Mouse (Mus musculus) liver, embryonic 14 days (tissue): ENCODE measurements around the gene Tmem120a. TPM values are rescaled to one million over a fixed set of nuclear protein-coding genes. Genes with fewer than 3 reads are reported as not detected.

ENCODE experiments used
- polyA plus RNA-seq: library from polyadenylated mRNA; depleted of rRNA; stranded (reverse); fragments of >200 nt; gene quantifications from 2 replicates; pipeline ENCODE4 v1.2.3, GENCODE M21; 2012; rRNA removed

The Tmem120a gene
- 4.6 and 5.7 TPM in 2 replicates for polyA plus RNA-seq

GRCm38 (mm10) chr5:135743741-135744609 lies at the start of gene Tmem120a:
Gene Tmem120a, minus strand, starts transcription at chr5:135744448.

GRCm38 (mm10) chr5:135778471-135779445 lies 34.5 kb upstream of the Tmem120a start, which contains the start of gene Mdh2:
Gene Mdh2, plus strand, starts transcription at chr5:135778480.

GRCm38 (mm10) chr5:135777796-135778470 lies 33.7 kb upstream of the Tmem120a start, which contains the start of gene Styxl1:
Gene Styxl1, minus strand, starts transcription at chr5:135778385.

Other genes starting within 250 kb of the Tmem120a start
- 1.9 and 2.0 TPM in 2 replicates for gene Hip1, start 199.3 kb downstream of the Tmem120a start, polyA plus RNA-seq
- gene Ccl26, start 180.9 kb downstream of the Tmem120a start, polyA plus RNA-seq = not detected in 2 replicates
- gene Ccl24, start 171.4 kb downstream of the Tmem120a start, polyA plus RNA-seq = 10.5 and 12.0 TPM in 2 replicates
- gene Rhbdd2, start 111.8 kb downstream of the Tmem120a start, polyA plus RNA-seq = 3.4 and 4.0 TPM in 2 replicates
- gene Por, start 74.4 kb downstream of the Tmem120a start, polyA plus RNA-seq = 18.1 and 22.7 TPM in 2 replicates
- 0.05 TPM in 1 of 2 replicates, not detected in the other for gene Styxl1, start 33.9 kb upstream of the Tmem120a start, polyA plus RNA-seq
- gene Mdh2, start 34.0 kb upstream of the Tmem120a start, polyA plus RNA-seq = 211 and 234 TPM in 2 replicates
- 0.01 and 0.02 TPM in 2 replicates for gene Srrm3, start 62.4 kb upstream of the Tmem120a start, polyA plus RNA-seq
- 1.3 and 4.2 TPM in 2 replicates for gene Hspb1, start 143.5 kb upstream of the Tmem120a start, polyA plus RNA-seq
- 22.8 and 28.2 TPM in 2 replicates for gene Ywhag, start 190.2 kb upstream of the Tmem120a start, polyA plus RNA-seq
- gene Ssc4d, start 230.1 kb upstream of the Tmem120a start, polyA plus RNA-seq = 1.8 and 2.7 TPM in 2 replicates
- gene Zp3, start 235.7 kb upstream of the Tmem120a start, polyA plus RNA-seq = not detected in 2 replicates